Mouse (Mus musculus): ENCODE data around the gene Nobox. TPM values are rescaled to one million over a fixed set of nuclear protein-coding genes. Genes with fewer than 3 reads are reported as not detected.

Nobox gene
- polyA plus RNA-seq, 1 experiment from 2014 or later: not detected

Other genes starting within 250 kb of the Nobox start
- gene Olfr441, start 203.2 kb downstream of the Nobox start, polyA plus RNA-seq (2018): not detected in 3 replicates
- not detected in 3 replicates for gene Olfr237-ps1, start 163.0 kb downstream of the Nobox start, polyA plus RNA-seq (2018)
- not detected in 3 replicates for gene Olfr437, start 146.3 kb downstream of the Nobox start, polyA plus RNA-seq (2018)
- not detected in 3 replicates for gene Olfr13, start 137.4 kb downstream of the Nobox start, polyA plus RNA-seq (2018)
- not detected in 3 replicates for gene Olfr435, start 112.4 kb downstream of the Nobox start, polyA plus RNA-seq (2018)
- not detected in 3 replicates for gene Olfr434, start 96.5 kb downstream of the Nobox start, polyA plus RNA-seq (2018)
- not detected in 3 replicates for gene Olfr47, start 78.0 kb downstream of the Nobox start, polyA plus RNA-seq (2018)
- 0.04 to 0.11 TPM (median 0.11 TPM) in 3 replicates for gene Arhgef5, start 44.0 kb downstream of the Nobox start, polyA plus RNA-seq (2018)

Data from macrophage (primary cell).